ENCODE assay signal across 9 mouse cellular contexts in genomic region chr3:84460952-84461351, GRCm38 (mm10). TPM values are rescaled to one million over a fixed set of nuclear protein-coding genes. Genes with fewer than 3 reads are reported as not detected.
DNase-seq lines count a peak whose midpoint lies in the region; ATAC-seq lines count a peak whose summit lies in the region.
"Had no signal": no experiment of that assay in that cellular context is flagged by ENCODE, and none has a peak within 500 bp of the region (broad histone marks: within the 10 kb centered on the region; RNA-seq: fewer than 3 reads in every experiment).

No protein-coding gene starts in this region.

- no peaks in the 10 kb centered on the region for H3K9me3 ChIP-seq in heart, embryonic 14.5 days (ENCODE audit: control insufficient read depth, low read length)
- no peaks in the 10 kb centered on the region for H3K9me3 ChIP-seq in forebrain, embryonic 13.5 days (replicated peaks)

- H3K27me3 ChIP-seq in heart, embryonic 14.5 days (ENCODE audit: control insufficient read depth, insufficient read depth, low read length) = peaks cover 25% of the 10 kb centered on the region; the same call in 1 of the 2 replicates
- no peaks in the 10 kb centered on the region; the same call in 1 of the 2 replicates for H3K27me3 ChIP-seq in forebrain, embryonic 13.5 days

- no peaks in the 10 kb centered on the region for H3K36me3 ChIP-seq in heart, embryonic 14.5 days (ENCODE audit: control insufficient read depth, insufficient read depth, low read length)
- H3K36me3 ChIP-seq in forebrain, embryonic 13.5 days (ENCODE audit: poor library complexity, severe bottlenecking) = no peaks in the 10 kb centered on the region

- H3K9ac ChIP-seq in heart, embryonic 14.5 days (ENCODE audit: low read length) = peak overlapping the region; percentile 41; the same call in 1 of the 2 replicates
- no peak overlapping the region for H3K9ac ChIP-seq in forebrain, embryonic 13.5 days

- peak overlapping the region in 1 of 2 experiments; percentile 12; a peak in 1 of 4 replicates for H3K27ac ChIP-seq in heart, embryonic 14.5 days (replicated peaks in 1 of 2; ENCODE audit: control insufficient read depth in 1 of 2, insufficient read depth in 1 of 2, low read depth in 2 of 2, low read length in 2 of 2)
- H3K27ac ChIP-seq in forebrain, embryonic 13.5 days = no peak overlapping the region
- H3K27ac ChIP-seq: macrophage had no signal

- peak; percentile 58; the same call in 1 of the 2 replicates for ATAC-seq in heart, embryonic 14.5 days (ENCODE audit: insufficient number of reproducible peaks, insufficient read depth, low FRiP score, low read depth)
- no peak for ATAC-seq in forebrain, embryonic 13.5 days
- no peak for ATAC-seq in cerebellum, adult (ENCODE audit: insufficient number of reproducible peaks, low FRiP score, low TSS enrichment)

- no peak overlapping the region for H3K4me3 ChIP-seq in heart, embryonic 14.5 days (ENCODE audit: control insufficient read depth in 1 of 2, insufficient read depth in 1 of 2, low read depth in 1 of 2, low read length in 2 of 2)
- H3K4me3 ChIP-seq in forebrain, embryonic 13.5 days = no peak overlapping the region

- H3K4me2 ChIP-seq in heart, embryonic 14.5 days (ENCODE audit: low read length) = peak overlapping the region; percentile 47
- no peak overlapping the region for H3K4me2 ChIP-seq in forebrain, embryonic 13.5 days

- peaks cover 20 to 22% of the 10 kb centered on the region in 2 experiments for H3K4me1 ChIP-seq in heart, embryonic 14.5 days (ENCODE audit: control insufficient read depth in 2 of 2, insufficient read depth in 2 of 2, low read length in 2 of 2)
- H3K4me1 ChIP-seq in forebrain, embryonic 13.5 days = peaks cover 13% of the 10 kb centered on the region

- 2% methylated on average over 12 of the region's 12 CpGs for WGBS in heart, embryonic 14.5 days
- WGBS in forebrain, embryonic 13.5 days = 51% methylated on average over 12 of the region's 12 CpGs

- peak; percentile 25 for DNase-seq in 3T3-L1 (ENCODE audit: low read depth, low spot score)
- peak; percentile 71 to 92 for DNase-seq in adrenal gland, adult (ENCODE audit: inconsistent age in 2 of 2, low spot score in 1 of 2)
- peak; percentile 77 for DNase-seq in kidney, postnatal 14 days
- DNase-seq in spleen, postnatal 14 days (ENCODE audit: low spot score in 2 of 2) = peak; percentile 37 to 40
- DNase-seq in layer of hippocampus, adult 11-12 months (ENCODE audit: low spot score) = no peak

RNA-seq across cellular contexts. Expression of gene Fhdc1, which starts 19.3 kb away (rescaled TPM):
- polyA plus RNA-seq in heart, embryonic 14.5 days (2014; fragmentation: Nextera tagmentation; extraction: Ambion mirVana) = 0.68 and 0.80 TPM in 2 replicates
- polyA plus RNA-seq in forebrain, embryonic 13.5 days (2015; fragmentation: Nextera tagmentation; extraction: Ambion mirVana) = 1.3 and 1.8 TPM in 2 replicates
